Mouse (Mus musculus): ENCODE measurements around the gene Kdm5a. TPM values are rescaled to one million over a fixed set of nuclear protein-coding genes. Genes with fewer than 3 reads are reported as not detected.
A peak's percentile ranks its signal among the peaks of the same experiment; 100 is the strongest.

The Kdm5a gene
- polyA plus RNA-seq, 1 experiment from 2014 or later, result 34.8 TPM

- Histone ChIP-seq H3K9ac (peak overlapping the region; percentile 85), H3K4me2 (peak overlapping the region; percentile 98), H3K36me3 (no peaks in the 10 kb centered on the region), H3K27me3 (replicated peaks) (peaks cover 15% of the 10 kb centered on the region), H3K4me1 (peaks cover 61% of the 10 kb centered on the region), H3K4me3 (peak overlapping the region; percentile 80), H3K9me3 (replicated peaks) (no peaks in the 10 kb centered on the region), H3K27ac (peak overlapping the region; percentile 57)
- 33% methylated on average over 9 of the region's 9 CpGs for WGBS (ENCODE audit: insufficient replicate concordance)
- ATAC-seq, result no peak
Measured at GRCm38 (mm10) chr6:120464406-120464939, 100.5 kb downstream of the Kdm5a start.

GRCm38 (mm10) chr6:120465393-120465792 is 101.5 kb downstream of the Kdm5a start:
- no peak for ATAC-seq
- Histone ChIP-seq H3K4me1 (peaks cover 70% of the 10 kb centered on the region), H3K36me3 (no peaks in the 10 kb centered on the region), H3K4me2 (peak overlapping the region; percentile 98), H3K9ac (no peak overlapping the region), H3K4me3 (no peak overlapping the region), H3K27ac (peak overlapping the region; percentile 7), H3K9me3 (replicated peaks) (no peaks in the 10 kb centered on the region), H3K27me3 (replicated peaks) (peaks cover 15% of the 10 kb centered on the region)
- 17% methylated on average over 4 of the region's 4 CpGs for WGBS (ENCODE audit: insufficient replicate concordance)

- Histone ChIP-seq H3K4me1 (peaks cover 77% of the 10 kb centered on the region), H3K36me3 (no peaks in the 10 kb centered on the region), H3K27ac (peak overlapping the region; percentile 52), H3K27me3 (replicated peaks) (peaks cover 7% of the 10 kb centered on the region), H3K4me2 (peak overlapping the region; percentile 17), H3K4me3 (no peak overlapping the region), H3K9ac (no peak overlapping the region), H3K9me3 (replicated peaks) (no peaks in the 10 kb centered on the region)
- 0 out of 2 replicates have a peak, but pooled peaks have one; percentile 6 for ATAC-seq
- 20% methylated on average over 10 of the region's 10 CpGs for WGBS (ENCODE audit: insufficient replicate concordance)
Measured at GRCm38 (mm10) chr6:120466609-120467329, 102.8 kb downstream of the Kdm5a start.

- no peaks in the 10 kb centered on the region for H3K36me3 ChIP-seq
- H3K9me3 ChIP-seq (replicated peaks), result no peaks in the 10 kb centered on the region
- H3K27ac ChIP-seq, result no peak overlapping the region
- no peak overlapping the region for H3K9ac ChIP-seq
- no peak overlapping the region for H3K4me3 ChIP-seq
- no peak overlapping the region for H3K4me2 ChIP-seq
- no peak for ATAC-seq
- WGBS (ENCODE audit: insufficient replicate concordance), result 82% methylated on average over 4 of the region's 4 CpGs
- H3K27me3 ChIP-seq (replicated peaks), result no peaks in the 10 kb centered on the region
- peaks cover 87% of the 10 kb centered on the region for H3K4me1 ChIP-seq
Measured at GRCm38 (mm10) chr6:120468259-120468658, 104.3 kb downstream of the Kdm5a start.

GRCm38 (mm10) chr6:120469268-120469667 is 105.3 kb downstream of the Kdm5a start:
- H3K9me3 ChIP-seq (replicated peaks), result no peaks in the 10 kb centered on the region
- peaks cover 7% of the 10 kb centered on the region for H3K36me3 ChIP-seq
- no peaks in the 10 kb centered on the region for H3K27me3 ChIP-seq (replicated peaks)
- WGBS (ENCODE audit: insufficient replicate concordance), result 58% methylated on average over 3 of the region's 3 CpGs
- H3K4me3 ChIP-seq, result no peak overlapping the region
- no peak overlapping the region for H3K4me2 ChIP-seq
- no peak for ATAC-seq
- H3K27ac ChIP-seq, result no peak overlapping the region
- no peak overlapping the region for H3K9ac ChIP-seq
- H3K4me1 ChIP-seq, result peaks cover 84% of the 10 kb centered on the region

GRCm38 (mm10) chr6:120469770-120470169 is 105.8 kb downstream of the Kdm5a start:
- Histone ChIP-seq H3K36me3 (peaks cover 12% of the 10 kb centered on the region), H3K9ac (no peak overlapping the region), H3K27me3 (replicated peaks) (no peaks in the 10 kb centered on the region), H3K4me2 (no peak overlapping the region), H3K4me1 (peaks cover 83% of the 10 kb centered on the region), H3K4me3 (no peak overlapping the region), H3K9me3 (replicated peaks) (no peaks in the 10 kb centered on the region), H3K27ac (no peak overlapping the region)
- no peak for ATAC-seq

- no peak overlapping the region for H3K4me2 ChIP-seq
- 38% methylated on average over 1 of the region's 1 CpGs for WGBS (ENCODE audit: insufficient replicate concordance)
- H3K27me3 ChIP-seq (replicated peaks), result no peaks in the 10 kb centered on the region
- no peak for ATAC-seq
- H3K27ac ChIP-seq, result no peak overlapping the region
- peaks cover 76% of the 10 kb centered on the region for H3K4me1 ChIP-seq
- H3K9me3 ChIP-seq (replicated peaks), result no peaks in the 10 kb centered on the region
- H3K36me3 ChIP-seq, result peaks cover 21% of the 10 kb centered on the region
- H3K9ac ChIP-seq, result no peak overlapping the region
- H3K4me3 ChIP-seq, result no peak overlapping the region
Measured at GRCm38 (mm10) chr6:120470666-120471065, 106.7 kb downstream of the Kdm5a start.

- ATAC-seq, result no peak
- Histone ChIP-seq H3K9ac (no peak overlapping the region), H3K9me3 (replicated peaks) (no peaks in the 10 kb centered on the region), H3K27ac (no peak overlapping the region), H3K4me1 (peaks cover 63% of the 10 kb centered on the region), H3K4me2 (no peak overlapping the region), H3K36me3 (peaks cover 33% of the 10 kb centered on the region), H3K4me3 (no peak overlapping the region), H3K27me3 (replicated peaks) (no peaks in the 10 kb centered on the region)
- WGBS (ENCODE audit: insufficient replicate concordance), result 26% methylated on average over 5 of the region's 5 CpGs
Measured at GRCm38 (mm10) chr6:120471991-120472441, 108.1 kb downstream of the Kdm5a start.

- no peaks in the 10 kb centered on the region for H3K9me3 ChIP-seq (replicated peaks)
- no peak overlapping the region for H3K4me3 ChIP-seq
- no peak overlapping the region for H3K27ac ChIP-seq
- H3K36me3 ChIP-seq, result peaks cover 39% of the 10 kb centered on the region
- H3K4me2 ChIP-seq, result no peak overlapping the region
- no peaks in the 10 kb centered on the region for H3K27me3 ChIP-seq (replicated peaks)
- WGBS (ENCODE audit: insufficient replicate concordance), result 58% methylated on average over 8 of the region's 8 CpGs
- no peak overlapping the region for H3K9ac ChIP-seq
- no peak for ATAC-seq
- peaks cover 57% of the 10 kb centered on the region for H3K4me1 ChIP-seq
Measured at GRCm38 (mm10) chr6:120472455-120473140, 108.7 kb downstream of the Kdm5a start.

- Histone ChIP-seq H3K4me1 (peaks cover 57% of the 10 kb centered on the region), H3K4me2 (no peak overlapping the region), H3K27ac (no peak overlapping the region), H3K27me3 (replicated peaks) (no peaks in the 10 kb centered on the region), H3K4me3 (no peak overlapping the region), H3K9ac (no peak overlapping the region), H3K36me3 (peaks cover 47% of the 10 kb centered on the region), H3K9me3 (replicated peaks) (no peaks in the 10 kb centered on the region)
- ATAC-seq, result peak; percentile 60
- 45% methylated on average over 5 of the region's 5 CpGs for WGBS (ENCODE audit: insufficient replicate concordance)
Measured at GRCm38 (mm10) chr6:120473427-120473826, 109.5 kb downstream of the Kdm5a start.

GRCm38 (mm10) chr6:120475288-120475687 is 111.4 kb downstream of the Kdm5a start:
- peaks cover 66% of the 10 kb centered on the region for H3K36me3 ChIP-seq
- H3K27ac ChIP-seq, result no peak overlapping the region
- WGBS (ENCODE audit: insufficient replicate concordance), result 69% methylated on average over 8 of the region's 8 CpGs
- H3K4me3 ChIP-seq, result no peak overlapping the region
- no peaks in the 10 kb centered on the region for H3K27me3 ChIP-seq (replicated peaks)
- H3K9ac ChIP-seq, result no peak overlapping the region
- H3K4me2 ChIP-seq, result no peak overlapping the region
- no peak for ATAC-seq
- H3K9me3 ChIP-seq (replicated peaks), result no peaks in the 10 kb centered on the region
- peaks cover 43% of the 10 kb centered on the region for H3K4me1 ChIP-seq

- no peak overlapping the region for H3K9ac ChIP-seq
- no peak for ATAC-seq
- no peaks in the 10 kb centered on the region for H3K9me3 ChIP-seq (replicated peaks)
- no peak overlapping the region for H3K4me3 ChIP-seq
- no peak overlapping the region for H3K27ac ChIP-seq
- peaks cover 13% of the 10 kb centered on the region for H3K4me1 ChIP-seq
- 44% methylated on average over 2 of the region's 2 CpGs for WGBS (ENCODE audit: insufficient replicate concordance)
- H3K4me2 ChIP-seq, result no peak overlapping the region
- peaks cover 85% of the 10 kb centered on the region for H3K36me3 ChIP-seq
- no peaks in the 10 kb centered on the region for H3K27me3 ChIP-seq (replicated peaks)
Measured at GRCm38 (mm10) chr6:120479302-120479701, 115.4 kb downstream of the Kdm5a start.

All from liver, embryonic 12.5 days (tissue).